Mouse (Mus musculus): ENCODE results near the gene Sap18.

- TF ChIP-seq CTCF (IDR thresholded peaks at IDR 0.05; ENCODE audit: low read depth) (peak; percentile 41; the same call in 1 of the 2 replicates), EP300 (IDR thresholded peaks at IDR 0.05; ENCODE audit: low read depth) (no peak)
These were observed 429 bp upstream of the Sap18 start for GRCm38 (mm10) chr14:57797551-57797950.
